Mouse (Mus musculus): Measurements from ENCODE around the gene Mettl6.
"Not testable (repeated sequence)": the region's sequence is repeated elsewhere in the genome, so short reads cannot be mapped to it uniquely, and the experiment has no call there.

- TF ChIP-seq CTCF (IDR thresholded peaks at IDR 0.05; ENCODE audit: borderline replicate concordance, extremely low read depth, insufficient read depth, insufficient read length); POLR2A (IDR thresholded peaks at IDR 0.05; ENCODE audit: borderline replicate concordance, extremely low read depth, insufficient read depth, insufficient read length, poor library complexity, severe bottlenecking): not testable (repeated sequence)
These were observed 32.6 kb downstream of the Mettl6 start for GRCm38 (mm10) chr14:31462226-31462625.

Measured in brain, embryonic 14.5 days (tissue).